Mouse (Mus musculus) forelimb bud, embryonic 11.5 days (tissue): ENCODE data around the gene Gm4175.
"Not testable (repeated sequence)": the region's sequence is repeated elsewhere in the genome, so short reads cannot be mapped to it uniquely, and the experiment has no call there.

Experiments
- DNase-seq: peaks from one replicate; pipeline ENCODE4 v3.0.0-alpha.2; 2012; ENCODE audit warnings: low read depth, low spot score

Gm4175 gene

DNA sequence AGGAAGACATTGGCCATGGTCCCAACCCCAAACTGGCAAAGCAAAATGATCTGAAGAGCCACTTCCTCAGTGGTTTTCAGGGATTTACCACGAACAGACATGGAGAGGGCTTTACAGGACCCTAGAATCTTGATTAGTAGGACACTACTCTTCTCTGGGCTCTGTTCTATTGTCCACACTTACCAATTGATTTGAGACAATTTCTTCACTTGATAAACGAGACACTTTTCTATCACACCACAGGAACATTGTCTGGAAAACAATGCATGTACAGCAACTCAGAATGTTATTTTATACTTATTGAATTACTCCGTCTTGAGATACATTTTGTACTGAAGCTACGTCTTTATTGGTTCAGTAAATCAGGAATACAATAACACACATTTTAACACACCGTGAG lies at the start of gene Gm4175:
Gene Gm4175 (minus strand): TSS at position 101 of the 400 bp plus-strand sequence.
- DNase-seq = not testable (repeated sequence)

- not testable (repeated sequence) for DNase-seq
Observed at GRCm38 (mm10) chr7:21796628-21797027, 35.4 kb upstream of the Gm4175 start, which contains the start of gene Gm4177. Gene Gm4177 (minus strand): TSS chr7:21796728.
